Mouse (Mus musculus) adrenal gland, adult 18-20 months (tissue): ENCODE results near the gene Nim1k. TPM values are rescaled to one million over a fixed set of nuclear protein-coding genes. Genes with fewer than 3 reads are reported as not detected.

Experiments
- DNase-seq, 2 experiments: peaks; one replicate each; pipeline ENCODE4 v3.0.0; 2021 to 2022; ENCODE audit warnings: low spot score in 2 of 2
- long read RNA-seq, 2 experiments: library from polyadenylated mRNA; stranded (forward); transcript quantifications; one replicate each; pipeline ENCODE4 v2.0.0; 2021
- total RNA-seq, 2 experiments: library from RNA; stranded (reverse); gene quantifications; 1 replicate in 1 of 2; 2 replicates in 1 of 2; pipeline ENCODE4 v1.2.3; 2021

Gene Nim1k
- total RNA-seq: 1 to 10 TPM; 1.2 to 1.6 TPM
- long read RNA-seq, experiment 1: 0 reads
- long read RNA-seq, experiment 2, full-length matches to known transcripts: 6 of 7 reads
- long read RNA-seq, experiment 2, partial matches to known transcripts: 1 of 7 reads
- long read RNA-seq, experiment 2, other reads (novel, unspliced or antisense): 0 of 7 reads

DNA sequence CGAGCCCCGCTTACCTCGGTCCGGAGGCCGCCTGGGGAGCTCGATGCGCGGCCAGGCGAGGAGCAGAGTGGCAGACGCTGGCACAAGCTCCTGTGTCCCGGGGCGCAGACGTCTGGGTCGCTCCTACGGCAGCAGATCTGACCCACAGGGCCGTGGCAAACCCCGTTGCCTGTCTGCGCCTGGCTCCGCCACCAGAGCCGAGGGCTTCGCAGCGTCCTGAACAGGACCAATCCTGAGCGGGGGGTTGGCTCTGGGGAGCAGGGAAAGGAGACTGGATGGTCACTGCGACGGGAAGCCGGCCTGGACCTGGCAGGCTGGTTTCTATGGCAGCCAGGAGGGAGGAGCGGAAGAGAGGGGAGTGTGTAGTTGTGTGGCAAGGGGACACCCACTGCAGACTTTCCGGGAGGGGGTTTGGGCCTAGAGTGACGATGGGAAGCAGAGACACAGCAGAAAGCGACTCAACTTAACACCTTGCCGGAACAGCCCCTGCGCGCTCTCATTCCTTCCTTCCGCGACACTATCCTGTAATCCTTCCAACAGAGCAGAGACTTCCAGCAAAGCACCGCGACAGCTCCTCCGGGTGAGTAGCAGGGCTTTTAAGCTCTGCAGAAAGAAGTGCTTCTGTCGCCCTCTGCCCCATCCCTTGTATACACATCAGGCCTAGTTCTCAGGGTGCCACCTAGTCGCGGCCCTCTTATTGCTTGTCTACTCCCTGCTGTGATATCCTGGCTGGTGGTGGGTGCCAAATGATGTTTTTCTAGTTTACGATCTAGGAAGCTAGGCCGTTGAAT is at the start of gene Nim1k:
Gene Nim1k (minus strand): TSS at position 202 of the 791 bp plus-strand sequence.
- DNase-seq: peak; percentile 69 to 75

DNA sequence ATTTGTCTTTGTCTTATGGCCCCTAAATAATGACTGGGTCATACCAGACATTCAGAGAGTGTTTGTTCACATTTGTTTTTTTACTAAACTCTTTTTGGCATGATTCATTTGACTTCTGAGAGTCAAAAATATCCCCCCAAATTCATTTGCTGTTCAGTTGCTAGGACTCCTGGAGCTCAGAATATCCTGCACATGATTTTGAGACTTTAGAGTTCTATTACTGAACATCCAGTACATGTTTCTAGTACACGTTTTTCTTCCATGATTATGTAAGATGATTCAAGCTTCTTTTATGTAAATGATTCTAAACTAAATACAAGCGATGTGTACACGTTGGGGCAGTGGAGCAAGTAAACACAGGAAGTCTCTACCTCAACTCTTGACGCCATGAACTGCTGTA is 42.0 kb upstream of the Nim1k start:
- DNase-seq: no peak

DNA sequence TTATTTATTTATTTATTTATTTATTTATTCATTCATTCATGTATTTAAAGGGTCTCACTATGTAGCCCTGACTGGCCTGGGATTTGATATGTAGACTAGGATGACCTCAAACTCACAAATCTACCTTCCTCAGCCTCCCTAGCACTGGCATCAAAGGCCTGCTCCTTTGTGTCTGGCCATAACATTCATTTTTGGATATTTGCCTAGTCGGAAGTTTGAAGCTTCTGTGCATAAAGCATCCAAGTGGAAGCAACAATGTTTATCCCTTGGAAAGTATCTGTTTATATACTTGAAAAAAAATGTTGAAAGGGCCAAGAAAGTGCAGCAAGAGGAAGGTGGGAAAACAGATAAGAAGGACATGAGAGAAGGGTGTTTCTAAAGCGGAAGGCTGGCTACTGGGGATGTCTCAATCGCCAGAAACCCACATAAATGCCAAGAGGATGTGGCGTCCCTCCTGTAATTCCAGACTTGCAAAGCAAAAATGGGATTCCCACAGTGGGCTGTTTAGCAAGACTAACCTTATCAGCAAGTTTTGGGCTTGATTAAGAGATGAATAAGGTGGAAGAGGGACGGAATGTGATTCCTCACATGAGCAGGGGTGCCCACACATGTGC is 37.2 kb upstream of the Nim1k start:
- no peak for DNase-seq

DNA sequence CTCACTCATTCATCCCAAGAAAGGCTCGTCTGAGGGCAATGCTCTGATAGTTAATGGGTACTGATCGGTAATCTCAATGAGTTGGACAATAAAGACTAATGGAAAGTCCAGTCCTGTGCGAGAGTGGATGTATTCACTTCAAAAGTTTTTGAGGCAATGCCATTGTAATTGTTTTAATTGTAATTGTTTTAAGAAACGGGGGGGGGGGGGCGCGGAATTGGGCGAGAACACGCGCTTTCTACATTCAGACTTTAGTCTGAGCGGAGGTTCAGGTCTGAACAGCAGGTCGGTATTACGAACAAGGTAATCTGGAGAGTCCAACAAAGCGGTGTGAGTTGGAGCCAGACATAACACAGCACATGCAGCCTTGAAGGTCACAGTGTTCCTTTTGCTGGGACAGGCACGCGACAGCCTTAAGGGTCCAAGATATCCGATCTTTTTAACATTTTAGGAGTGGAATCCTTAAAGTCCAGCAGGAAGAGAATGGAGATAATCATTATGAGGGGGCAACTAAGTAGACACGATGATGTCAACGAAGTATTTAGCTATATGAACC is 36.0 kb upstream of the Nim1k start:
- peak in 1 of 2 experiments; percentile 19 for DNase-seq

DNA sequence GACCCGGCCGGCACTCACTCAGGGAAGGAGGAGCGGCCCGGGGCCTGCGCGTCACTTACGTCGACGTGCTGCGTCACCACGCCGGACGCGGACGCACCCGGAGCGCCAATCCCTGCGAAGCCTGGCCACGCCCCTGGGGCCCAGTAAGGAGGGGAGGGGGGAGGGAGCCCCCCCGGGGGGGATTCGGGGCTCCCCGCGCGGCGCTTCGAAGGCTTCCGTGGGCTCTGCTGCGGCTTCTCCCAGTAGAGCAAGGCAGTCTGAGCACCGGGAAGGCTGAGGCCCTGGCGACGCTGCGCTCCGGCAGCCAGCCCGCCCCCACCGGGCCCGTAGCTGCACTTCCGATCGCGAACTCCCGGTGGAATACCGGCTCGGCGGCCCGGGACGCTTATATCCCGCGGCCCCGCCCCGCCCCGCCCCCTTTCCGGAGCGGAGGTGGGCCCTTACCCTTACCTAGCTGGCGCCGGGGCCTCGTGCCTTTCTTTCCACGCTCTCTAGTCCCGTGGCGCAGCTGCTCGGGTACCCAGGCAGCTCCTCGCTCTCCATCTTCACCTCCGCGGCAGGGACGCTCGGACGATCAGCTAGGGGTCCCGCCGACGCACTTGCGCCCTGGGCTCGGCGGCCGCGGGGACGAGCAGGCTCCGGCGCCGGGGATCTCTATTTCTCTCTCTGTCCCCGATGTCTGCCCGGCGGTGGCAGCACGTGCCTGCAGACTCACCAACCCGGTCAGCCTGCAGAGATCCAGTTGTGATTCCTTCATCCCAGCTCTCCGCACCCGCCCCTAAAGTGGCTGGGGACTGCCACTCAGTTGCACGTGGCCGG is 35.3 kb upstream of the Nim1k start, which contains the start of gene Zfp131:
Gene Zfp131 (minus strand): TSS at position 129 of the 819 bp plus-strand sequence.
- peak; percentile 90 to 92 for DNase-seq

DNA sequence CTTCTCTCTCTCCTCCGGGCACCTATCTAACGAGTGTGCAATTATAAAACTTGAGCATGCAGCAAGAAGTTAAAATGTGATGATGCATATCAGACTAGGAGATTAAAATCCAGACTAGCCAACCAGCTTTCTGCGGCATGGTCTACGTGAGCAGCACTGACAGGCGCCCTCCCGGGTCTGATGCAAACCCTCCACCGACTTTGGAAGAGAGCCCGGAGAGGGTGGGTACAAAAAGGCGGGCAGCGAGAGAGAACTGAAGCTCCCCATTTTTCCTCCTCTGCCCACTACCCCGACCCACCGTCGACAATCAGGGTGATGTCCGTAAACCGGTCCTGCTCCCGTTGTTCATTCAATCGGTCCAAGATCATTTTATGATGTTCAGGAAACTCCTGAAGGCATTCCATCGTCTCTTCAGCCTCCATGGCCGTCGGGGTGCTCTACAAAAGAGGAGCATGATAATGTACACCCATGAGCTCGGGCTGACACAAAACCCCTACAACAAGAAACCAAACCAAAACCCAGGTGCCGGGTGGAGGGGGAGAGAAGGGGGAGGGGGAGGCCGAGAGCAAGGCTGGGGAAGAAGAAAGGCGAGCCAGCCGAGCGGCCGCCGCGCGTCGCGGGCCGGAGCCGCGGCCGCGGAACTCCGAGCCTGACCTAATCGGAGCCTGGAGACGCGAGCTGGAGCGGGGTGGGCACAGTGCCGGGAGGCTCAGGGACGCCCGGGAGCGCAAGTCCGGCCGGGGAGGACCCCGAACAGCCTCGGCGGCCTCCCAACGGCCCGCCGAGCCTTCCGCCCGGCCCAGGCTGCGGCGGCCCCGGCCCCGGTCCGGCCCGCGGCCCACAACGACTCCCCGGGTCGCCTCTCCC is 34.4 kb upstream of the Nim1k start:
- peak; percentile 43 to 61 for DNase-seq

DNA sequence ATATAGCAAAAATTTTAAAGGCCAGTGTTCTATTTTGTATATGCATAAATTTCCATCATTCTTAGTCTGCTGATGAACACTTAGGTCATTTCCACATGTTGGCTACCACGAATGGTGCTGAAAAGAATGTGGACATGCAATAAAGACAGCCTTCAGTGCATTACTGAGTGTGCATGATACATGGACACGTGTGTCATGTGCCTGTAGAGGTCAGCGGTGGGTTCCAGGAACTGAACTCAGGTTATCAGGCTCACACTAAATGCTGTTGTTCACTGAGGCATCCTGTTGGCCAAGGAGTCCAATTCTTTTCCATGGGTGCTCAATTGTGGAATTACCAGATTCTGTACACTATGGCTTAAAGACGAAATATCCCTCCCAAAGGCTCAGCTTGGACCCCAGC is 27.9 kb upstream of the Nim1k start:
- DNase-seq: no peak

DNA sequence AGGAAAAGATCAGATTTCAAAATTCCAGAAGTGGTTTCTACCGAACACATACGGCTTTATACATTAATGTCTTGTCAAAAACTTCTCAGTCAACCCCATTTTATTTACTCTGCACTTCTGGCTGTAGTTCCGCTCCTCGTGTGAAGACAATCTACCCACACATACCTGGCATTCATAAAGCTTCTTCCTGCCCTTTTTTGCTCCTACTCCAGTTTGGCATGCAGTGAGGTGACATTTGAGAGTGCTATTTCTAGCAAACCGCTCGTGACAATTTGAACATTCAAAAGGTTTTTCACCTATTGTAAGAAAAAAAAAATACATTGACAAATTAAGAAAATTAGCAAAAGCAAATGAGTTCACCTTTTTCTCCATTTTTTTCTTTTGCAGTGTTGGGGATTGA is 12.9 kb upstream of the Nim1k start:
- DNase-seq: no peak

DNA sequence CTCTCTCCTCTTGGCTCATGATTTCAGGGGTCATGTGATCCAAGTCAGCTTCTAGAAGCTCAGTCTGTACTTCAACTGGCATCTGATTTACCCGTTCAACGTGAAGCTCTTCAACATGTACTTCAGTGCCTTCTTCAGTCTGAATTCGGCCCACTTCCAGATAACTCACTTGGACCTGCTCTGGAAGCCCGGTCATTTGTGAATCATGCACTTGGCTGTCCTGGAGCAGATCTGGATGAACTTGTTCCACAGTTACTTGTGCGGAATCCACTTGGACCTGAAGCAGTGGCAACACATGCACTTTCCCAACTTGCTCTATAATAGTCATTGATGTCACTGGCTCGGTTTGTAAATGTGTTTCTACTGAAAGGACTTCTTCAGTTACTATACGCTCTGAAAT is 10.8 kb upstream of the Nim1k start:
- DNase-seq: no peak

DNA sequence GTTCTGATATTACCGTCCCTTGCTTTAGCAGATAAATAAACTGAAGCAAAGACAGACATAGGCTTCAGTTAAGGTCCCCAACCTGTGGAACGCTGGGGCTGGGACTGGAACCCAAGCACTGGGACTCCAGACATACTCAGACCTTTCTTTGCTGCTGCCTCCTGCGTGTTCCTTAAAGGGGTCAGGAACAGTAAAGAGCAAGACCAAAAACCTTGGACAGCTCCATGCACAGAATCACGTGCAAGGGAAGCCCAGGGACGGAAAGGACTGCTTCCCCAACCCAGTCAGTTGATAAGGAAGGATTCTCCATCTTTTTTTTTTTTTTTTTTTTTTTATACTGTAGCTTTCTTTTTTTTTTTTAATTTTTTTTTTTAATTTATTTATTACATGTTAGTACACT is 1.1 kb upstream of the Nim1k start:
- no peak for DNase-seq

DNA sequence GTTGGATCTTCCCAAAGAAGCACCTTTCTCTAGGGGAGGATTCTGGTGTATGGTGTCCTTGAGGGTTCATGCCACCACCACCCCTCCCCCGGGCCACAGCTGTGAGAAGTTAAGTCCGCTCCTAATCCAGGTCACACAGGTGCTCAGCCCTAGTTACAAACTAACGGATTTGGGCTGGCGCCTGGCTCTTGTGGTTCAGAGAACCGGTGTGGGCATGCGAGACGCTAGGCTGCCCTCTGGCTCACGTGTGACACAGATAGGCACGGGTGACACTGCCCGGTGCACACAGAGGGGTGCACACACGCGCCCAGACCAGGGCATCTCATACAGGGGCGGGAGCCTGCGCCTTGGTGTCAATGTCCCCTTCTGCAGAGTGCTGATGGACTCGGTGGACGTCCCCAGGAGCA is 538 bp downstream of the Nim1k start:
- DNase-seq: peak in 1 of 2 experiments; percentile 30

DNA sequence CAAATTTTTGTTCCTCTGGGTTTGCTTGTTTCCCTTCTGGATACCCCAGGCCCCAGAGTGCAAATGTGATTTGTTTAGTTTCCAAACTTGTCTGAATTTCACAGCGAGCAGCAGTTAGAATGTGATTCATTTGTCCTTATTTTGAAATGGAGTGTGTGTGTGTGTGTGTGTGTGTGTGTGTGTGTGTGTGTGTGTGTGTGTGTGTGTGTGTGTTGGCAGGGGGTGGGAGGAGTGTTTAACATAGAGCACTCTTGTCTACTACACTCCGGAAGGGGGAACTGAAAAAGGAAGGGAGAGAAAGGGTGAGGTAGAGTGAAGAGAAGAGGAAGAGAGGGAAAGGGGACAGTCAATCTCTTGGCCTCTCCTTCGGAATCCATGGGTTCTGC is 1.1 kb downstream of the Nim1k start:
- no peak for DNase-seq

DNA sequence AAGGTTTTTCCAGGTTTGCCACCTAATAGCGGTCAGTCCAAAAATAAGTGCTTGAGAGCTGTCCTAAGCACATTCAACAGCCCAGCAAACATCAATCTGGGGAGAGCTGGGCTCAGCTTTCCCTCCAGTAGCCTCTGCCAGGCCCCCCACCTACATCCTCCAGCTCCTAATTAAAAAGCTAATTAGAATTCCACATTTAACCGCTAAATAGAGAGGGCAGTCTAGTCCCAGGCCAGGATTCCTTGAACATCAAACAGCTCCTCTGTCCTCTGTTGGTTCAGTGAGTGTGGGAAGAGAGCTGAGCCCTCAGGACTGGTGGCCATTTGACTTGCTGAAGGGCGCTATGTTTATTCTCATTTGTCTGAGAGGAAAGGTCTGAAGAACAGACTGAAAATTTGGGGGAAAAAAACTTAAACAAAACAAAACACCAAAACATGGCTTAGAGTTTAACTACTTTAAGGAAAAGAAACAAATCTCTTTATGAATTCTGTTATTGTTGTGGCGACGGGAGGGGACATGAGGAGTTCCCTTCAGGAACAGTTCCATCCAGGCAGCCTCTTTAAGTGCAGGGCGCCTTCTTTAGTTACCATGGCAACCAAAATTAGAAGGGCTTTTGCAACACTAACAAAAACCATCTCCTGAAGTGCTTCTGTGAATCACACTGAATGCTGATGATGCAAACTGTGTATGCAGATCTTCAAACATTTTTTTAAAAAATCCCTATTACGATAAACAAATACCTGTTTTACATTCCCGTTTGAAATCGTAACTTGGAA is 1.6 kb downstream of the Nim1k start:
- no peak for DNase-seq

DNA sequence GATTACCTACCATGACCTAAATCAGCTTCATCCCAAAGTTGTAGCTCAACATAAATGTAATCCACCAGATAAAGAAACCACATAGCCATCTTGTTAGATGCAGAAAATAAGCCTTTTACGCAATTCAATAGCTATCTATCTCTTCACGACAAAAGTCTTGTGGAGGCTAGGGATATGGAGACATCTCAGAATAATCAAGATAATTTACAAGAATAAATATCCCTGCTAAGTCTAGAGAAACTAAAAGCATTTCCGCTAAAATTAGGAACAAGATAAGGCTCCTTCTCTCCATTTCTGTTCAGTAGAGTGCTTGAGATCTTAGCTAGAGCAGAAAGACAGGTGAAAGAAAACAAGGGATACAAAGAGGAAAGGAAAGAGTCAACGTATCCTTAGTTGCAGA is 8.8 kb downstream of the Nim1k start:
- no peak for DNase-seq

DNA sequence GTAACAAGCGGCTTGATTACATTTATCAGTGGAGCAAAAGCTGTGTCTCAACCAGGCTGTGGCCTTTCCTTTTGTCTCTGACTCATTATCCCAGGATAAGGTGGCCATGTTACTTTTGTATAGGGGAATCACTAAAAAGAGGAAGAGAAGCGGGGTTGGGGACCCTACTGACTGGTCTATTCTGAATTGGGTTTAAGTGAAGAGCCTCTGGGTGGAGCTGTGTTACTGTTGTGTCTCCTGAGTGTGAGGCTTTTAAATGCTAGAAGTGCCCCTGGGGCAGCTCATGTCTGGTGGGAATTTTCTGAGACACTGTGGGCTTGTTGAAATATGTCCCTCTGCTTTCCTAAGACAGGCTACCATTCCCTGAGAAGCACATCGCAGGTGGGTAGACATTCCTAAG is 12.2 kb downstream of the Nim1k start:
- DNase-seq: no peak

DNA sequence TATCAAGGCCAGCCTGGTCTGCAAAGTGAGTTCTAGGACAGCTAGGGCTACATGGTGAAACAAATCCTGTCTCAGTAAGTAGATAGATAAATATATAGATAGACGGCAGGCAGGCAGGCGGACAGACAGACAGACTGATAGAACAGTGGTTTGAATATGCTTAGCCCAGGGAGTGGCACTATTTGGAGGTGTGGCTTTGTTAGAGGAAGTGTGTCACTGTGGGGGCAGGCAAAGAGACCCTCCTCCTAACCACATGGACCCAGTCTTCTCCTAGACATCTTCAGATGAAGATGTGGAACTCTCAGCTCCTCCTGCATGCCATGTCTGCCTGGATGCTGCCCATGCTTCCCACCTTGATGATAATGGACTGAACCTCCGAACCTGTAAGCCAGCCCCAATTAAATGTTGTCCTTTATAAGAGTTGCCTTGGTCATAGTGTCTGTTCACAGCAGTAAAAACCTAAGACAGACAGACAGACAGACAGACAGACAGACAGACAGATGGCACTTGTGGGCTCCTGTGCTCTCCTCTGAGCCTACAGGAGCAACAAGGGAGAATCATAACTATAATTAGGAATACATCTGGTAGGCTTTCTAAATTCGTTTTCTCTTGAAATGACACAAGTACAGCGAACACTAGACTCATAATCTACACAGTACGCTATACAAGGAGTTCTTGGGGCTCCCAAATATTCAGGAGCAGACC is 12.8 kb downstream of the Nim1k start:
- no peak for DNase-seq

DNA sequence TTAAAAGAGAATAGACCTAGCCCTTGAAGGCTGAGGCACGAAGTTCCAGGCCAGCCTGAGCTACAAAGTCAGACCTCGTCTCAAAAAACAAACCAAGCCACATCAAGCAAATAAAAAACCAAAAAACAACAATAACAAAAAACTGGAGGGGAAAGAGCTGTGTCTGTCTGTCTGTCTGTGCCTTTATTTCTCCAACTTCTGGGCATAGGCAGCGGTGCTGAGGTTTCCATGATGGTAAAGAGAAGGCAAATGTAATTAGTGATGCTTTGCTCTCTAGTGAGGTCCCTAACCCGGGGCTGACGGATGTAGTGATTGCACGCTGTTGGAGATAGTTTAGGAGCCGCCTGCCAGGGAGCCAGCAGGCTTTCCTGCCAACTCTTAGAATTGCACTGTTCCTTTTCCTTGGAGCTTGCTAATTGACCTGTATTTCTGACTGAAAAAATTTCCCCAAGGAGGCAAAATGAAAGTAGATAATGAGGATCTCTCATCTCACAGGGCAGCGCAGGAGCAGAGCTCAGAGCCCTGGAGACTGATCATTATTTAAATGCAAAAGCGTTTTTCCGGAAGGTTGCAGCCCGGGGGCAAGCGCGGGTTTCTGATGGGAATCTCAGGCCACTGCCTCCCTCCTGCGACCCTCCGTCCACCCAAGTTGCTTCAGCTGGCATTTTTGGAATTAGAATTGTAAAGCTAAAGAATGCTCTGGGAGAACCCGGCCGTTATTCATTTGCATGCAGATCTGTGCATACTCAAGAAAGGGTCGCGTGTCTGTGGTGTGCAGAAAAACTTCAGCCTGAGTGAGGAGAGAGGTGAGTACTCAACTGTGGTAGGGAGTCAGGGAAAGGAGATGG is 14.1 kb downstream of the Nim1k start:
- DNase-seq: no peak

DNA sequence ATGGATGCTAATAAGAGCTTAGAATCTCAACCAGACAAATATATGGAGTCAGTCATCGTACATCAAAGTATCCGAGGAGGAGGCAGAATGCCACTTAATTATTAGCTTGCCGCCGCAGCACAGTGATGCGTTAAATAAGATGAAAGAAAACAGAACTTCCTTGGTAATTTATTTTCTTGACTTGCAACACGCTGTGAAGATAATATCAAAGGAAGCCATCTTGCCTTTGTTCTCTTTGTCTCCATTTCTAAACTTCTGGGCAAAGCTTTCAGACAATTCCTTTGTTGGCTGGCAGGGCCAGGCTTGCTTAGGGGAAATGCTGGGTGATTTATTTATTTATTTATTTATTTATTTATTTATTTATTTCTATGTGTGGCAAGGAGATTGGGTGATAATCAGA is 24.2 kb downstream of the Nim1k start:
- no peak for DNase-seq
